9 mouse cellular contexts compared by ENCODE assay signal in the genomic region with DNA sequence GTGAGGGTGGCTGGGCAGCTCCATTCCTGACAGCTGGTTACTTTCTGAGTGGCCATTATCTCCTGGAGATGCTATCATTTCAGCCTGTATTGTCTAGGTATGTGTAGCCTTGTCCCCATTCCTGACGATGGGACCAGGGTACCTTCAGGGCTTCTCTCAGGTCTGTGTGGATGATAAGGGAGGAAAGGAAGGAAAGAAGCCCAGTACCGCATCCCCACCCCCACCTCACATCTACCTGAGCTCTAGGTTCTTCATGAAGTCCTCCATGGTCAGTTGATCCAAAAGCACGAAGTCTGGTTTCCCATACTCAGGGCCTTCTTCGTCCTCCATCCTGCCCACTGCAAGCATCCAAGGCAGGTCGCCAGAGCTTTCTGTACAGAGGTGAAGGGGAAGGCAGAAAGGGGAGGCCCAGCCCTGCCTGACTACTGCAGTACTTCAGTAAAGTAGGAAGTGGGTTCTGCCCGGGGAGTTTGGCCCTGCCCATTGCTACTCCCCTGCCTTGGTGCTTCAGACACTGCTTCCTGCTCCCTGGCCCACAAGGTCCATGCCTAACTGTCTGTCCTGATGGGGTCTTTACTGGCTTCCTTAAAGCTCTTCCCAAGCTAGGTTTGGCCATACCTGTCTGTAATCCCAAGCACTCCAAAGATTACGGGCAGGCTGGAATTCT. TPM values are rescaled to one million over a fixed set of nuclear protein-coding genes. Genes with fewer than 3 reads are reported as not detected.
DNase-seq lines count a peak whose midpoint lies in the region; ATAC-seq and TF ChIP-seq lines count a peak whose summit lies in the region.
"Had no signal": no experiment of that assay in that cellular context is flagged by ENCODE, and none has a peak within 500 bp of the region (broad histone marks: within the 10 kb centered on the region; RNA-seq: fewer than 3 reads in every experiment).

Gene Myo1g, minus strand, starts transcription at position 459 of the 667 bp plus-strand sequence.

- peak within 1 kb of the TSS; percentile 39 for H3K9ac ChIP-seq in liver, adult 2 months (ENCODE audit: low read depth, low read length)
- H3K9ac ChIP-seq in midbrain, embryonic 13.5 days (replicated peaks) = no peak within 1 kb of the TSS

- WGBS in liver, adult 2 months = 76% methylated on average over 7 of the region's 7 CpGs
- 81% methylated on average over 7 of the region's 7 CpGs for WGBS in midbrain, embryonic 13.5 days
- 78% methylated on average over 7 of the region's 7 CpGs for WGBS in embryonic facial prominence, embryonic 10.5 days

- peak within 1 kb of the TSS; percentile 27; the same call in 1 of the 2 replicates for H3K4me3 ChIP-seq in liver, adult 2 months (ENCODE audit: insufficient read depth, low read depth, low read length)
- H3K4me3 ChIP-seq in midbrain, embryonic 13.5 days (replicated peaks) = no peak within 1 kb of the TSS
- no peak within 1 kb of the TSS for H3K4me3 ChIP-seq in embryonic facial prominence, embryonic 10.5 days
- H3K4me3 ChIP-seq: erythroblast, embryonic 14.5 days had no signal

- H3K4me1 ChIP-seq in liver, adult 2 months (ENCODE audit: control insufficient read depth, insufficient read depth, low read length) = no peaks in the 10 kb centered on the region
- H3K4me1 ChIP-seq in midbrain, embryonic 13.5 days (replicated peaks) = no peaks in the 10 kb centered on the region
- no peaks in the 10 kb centered on the region for H3K4me1 ChIP-seq in embryonic facial prominence, embryonic 10.5 days

- no peaks in the 10 kb centered on the region for H3K79me2 ChIP-seq in liver, adult 2 months (ENCODE audit: control insufficient read depth, insufficient read depth, low read length)

- H3K9me3 ChIP-seq in midbrain, embryonic 13.5 days = no peaks in the 10 kb centered on the region
- no peaks in the 10 kb centered on the region for H3K9me3 ChIP-seq in embryonic facial prominence, embryonic 10.5 days

- H3K27ac ChIP-seq in liver, adult 2 months (replicated peaks; ENCODE audit: insufficient read depth, low read depth, low read length) = no peak within 1 kb of the TSS
- no peak within 1 kb of the TSS for H3K27ac ChIP-seq in midbrain, embryonic 13.5 days
- no peak within 1 kb of the TSS for H3K27ac ChIP-seq in embryonic facial prominence, embryonic 10.5 days (replicated peaks)

- H3K27me3 ChIP-seq in liver, adult 2 months (ENCODE audit: control insufficient read depth, insufficient read depth, low read length) = no peaks in the 10 kb centered on the region
- no peaks in the 10 kb centered on the region for H3K27me3 ChIP-seq in midbrain, embryonic 13.5 days
- H3K27me3 ChIP-seq in embryonic facial prominence, embryonic 10.5 days (replicated peaks; ENCODE audit: low read depth, poor library complexity, severe bottlenecking) = no peaks in the 10 kb centered on the region

- ATAC-seq in midbrain, embryonic 13.5 days = no peak

- DNase-seq in urinary bladder, adult 2 months (ENCODE audit: low spot score) = no peak
- DNase-seq in urinary bladder, postnatal 10 days (ENCODE audit: low spot score) = no peak
- no peak for DNase-seq in liver, adult 2 months (ENCODE audit: extremely low read depth, low read depth, low spot score)
- DNase-seq in naive thymus-derived CD4-positive, alpha-beta T cell, adult 2 months (ENCODE audit: low read depth) = peak; percentile 74
- DNase-seq in cerebellum, adult 9-10 months = no peak
- no peak for DNase-seq in adrenal gland, postnatal 25 days
- no peak for DNase-seq in embryonic facial prominence, embryonic 10.5 days (ENCODE audit: low spot score)

- no peak for TF ChIP-seq CTCF in liver, adult 2 months (IDR thresholded peaks at IDR 0.05; ENCODE audit: low read depth, low read length)

- peaks cover 12% of the 10 kb centered on the region for H3K36me3 ChIP-seq in liver, adult 2 months (ENCODE audit: control insufficient read depth, insufficient read depth, low read length)
- H3K36me3 ChIP-seq in midbrain, embryonic 13.5 days = peaks cover 17% of the 10 kb centered on the region
- H3K36me3 ChIP-seq in embryonic facial prominence, embryonic 10.5 days (replicated peaks) = peaks cover 21% of the 10 kb centered on the region

- no peak for TF ChIP-seq POLR2A in liver, adult 2 months (IDR thresholded peaks at IDR 0.05; ENCODE audit: extremely low read depth, insufficient read depth, low read length)

- no peak within 1 kb of the TSS for H3K4me2 ChIP-seq in midbrain, embryonic 13.5 days (replicated peaks)

RNA-seq across cellular contexts. Expression of gene Myo1g, which starts in this region (rescaled TPM):
- 10.1 and 12.6 TPM in 2 replicates for polyA plus RNA-seq in urinary bladder, adult 2 months (2012; rRNA removed)
- 1.1 and 2.6 TPM in 2 replicates for total RNA-seq in liver, adult 2 months (2014; rRNA removed)
- 1.4 and 2.3 TPM in 2 replicates for polyA plus RNA-seq in liver, adult 2 months (2012; rRNA removed)
- 0.48 and 1.3 TPM in 2 replicates for total RNA-seq in adrenal gland, postnatal 25 days (2021)
- 0.27 and 0.32 TPM in 2 replicates for polyA plus RNA-seq in midbrain, embryonic 13.5 days (2015; fragmentation: Nextera tagmentation; extraction: Ambion mirVana)
- polyA plus RNA-seq in embryonic facial prominence, embryonic 10.5 days (2016; fragmentation: Nextera tagmentation; extraction: Ambion mirVana) = 0.75 and 1.1 TPM in 2 replicates
